Mouse (Mus musculus): ENCODE results near the gene Fgf18. TPM values are rescaled to one million over a fixed set of nuclear protein-coding genes. Genes with fewer than 3 reads are reported as not detected.

Gene Fgf18
- total RNA-seq (2015; ENCODE audit: low replicate concordance) (not detected in 2 replicates), total RNA-seq (2017; ENCODE audit: low replicate concordance) (0.51 TPM in 1 of 2 replicates, not detected in the other)

GRCm38 (mm10) chr11:33147171-33147571, at the start of gene Fgf18:
TSS of gene Fgf18 (minus strand) at chr11:33147400.
- no peak for ATAC-seq (replicated peaks; ENCODE audit: low FRiP score, poor library complexity, severe bottlenecking)

- ATAC-seq (replicated peaks; ENCODE audit: low FRiP score, poor library complexity, severe bottlenecking) = no peak
Observed at GRCm38 (mm10) chr11:33196447-33197132, 49.4 kb upstream of the Fgf18 start.

- ATAC-seq (replicated peaks; ENCODE audit: low FRiP score, poor library complexity, severe bottlenecking) = no peak
Observed at GRCm38 (mm10) chr11:33195531-33196446, 48.6 kb upstream of the Fgf18 start.

GRCm38 (mm10) chr11:33195061-33195460, 47.9 kb upstream of the Fgf18 start:
- ATAC-seq (replicated peaks; ENCODE audit: low FRiP score, poor library complexity, severe bottlenecking) = no peak

- no peak for ATAC-seq (replicated peaks; ENCODE audit: low FRiP score, poor library complexity, severe bottlenecking)
Observed at GRCm38 (mm10) chr11:33193695-33194094, 46.5 kb upstream of the Fgf18 start.

- ATAC-seq (replicated peaks; ENCODE audit: low FRiP score, poor library complexity, severe bottlenecking) = no peak
Observed at GRCm38 (mm10) chr11:33181804-33182203, 34.6 kb upstream of the Fgf18 start.

GRCm38 (mm10) chr11:33180701-33181116, 33.5 kb upstream of the Fgf18 start:
- no peak for ATAC-seq (replicated peaks; ENCODE audit: low FRiP score, poor library complexity, severe bottlenecking)

GRCm38 (mm10) chr11:33179802-33180201, 32.6 kb upstream of the Fgf18 start:
- no peak for ATAC-seq (replicated peaks; ENCODE audit: low FRiP score, poor library complexity, severe bottlenecking)

- no peak for ATAC-seq (replicated peaks; ENCODE audit: low FRiP score, poor library complexity, severe bottlenecking)
Observed at GRCm38 (mm10) chr11:33176525-33177245, 29.5 kb upstream of the Fgf18 start.

GRCm38 (mm10) chr11:33175768-33176167, 28.6 kb upstream of the Fgf18 start:
- no peak for ATAC-seq (replicated peaks; ENCODE audit: low FRiP score, poor library complexity, severe bottlenecking)

- ATAC-seq (replicated peaks; ENCODE audit: low FRiP score, poor library complexity, severe bottlenecking) = no peak
Observed at GRCm38 (mm10) chr11:33170489-33170888, 23.3 kb upstream of the Fgf18 start.

GRCm38 (mm10) chr11:33162998-33163506, 15.9 kb upstream of the Fgf18 start, which contains the start of gene Npm1:
TSS of gene Npm1 (minus strand) at chr11:33163206.
- ATAC-seq (replicated peaks; ENCODE audit: low FRiP score, poor library complexity, severe bottlenecking) = peak; percentile 98

GRCm38 (mm10) chr11:33162211-33162997, 15.2 kb upstream of the Fgf18 start:
- peak; percentile 58 for ATAC-seq (replicated peaks; ENCODE audit: low FRiP score, poor library complexity, severe bottlenecking)

GRCm38 (mm10) chr11:33159741-33160140, 12.5 kb upstream of the Fgf18 start:
- ATAC-seq (replicated peaks; ENCODE audit: low FRiP score, poor library complexity, severe bottlenecking) = no peak

- ATAC-seq (replicated peaks; ENCODE audit: low FRiP score, poor library complexity, severe bottlenecking) = no peak
Observed at GRCm38 (mm10) chr11:33157453-33158196, 10.4 kb upstream of the Fgf18 start.

- no peak for ATAC-seq (replicated peaks; ENCODE audit: low FRiP score, poor library complexity, severe bottlenecking)
Observed at GRCm38 (mm10) chr11:33156436-33157015, 9.3 kb upstream of the Fgf18 start.

GRCm38 (mm10) chr11:33154459-33154858, 7.3 kb upstream of the Fgf18 start:
- ATAC-seq (replicated peaks; ENCODE audit: low FRiP score, poor library complexity, severe bottlenecking) = no peak

- no peak for ATAC-seq (replicated peaks; ENCODE audit: low FRiP score, poor library complexity, severe bottlenecking)
Observed at GRCm38 (mm10) chr11:33152997-33153396, 5.8 kb upstream of the Fgf18 start.

Data from erythroid progenitor cell, adult 5-6 weeks (primary cell).